Mouse (Mus musculus): Measurements from ENCODE around the gene Tmpo. TPM values are rescaled to one million over a fixed set of nuclear protein-coding genes. Genes with fewer than 3 reads are reported as not detected.

Tmpo gene
- polyA plus RNA-seq, 1 experiment from 2014 or later = 320 TPM

DNA sequence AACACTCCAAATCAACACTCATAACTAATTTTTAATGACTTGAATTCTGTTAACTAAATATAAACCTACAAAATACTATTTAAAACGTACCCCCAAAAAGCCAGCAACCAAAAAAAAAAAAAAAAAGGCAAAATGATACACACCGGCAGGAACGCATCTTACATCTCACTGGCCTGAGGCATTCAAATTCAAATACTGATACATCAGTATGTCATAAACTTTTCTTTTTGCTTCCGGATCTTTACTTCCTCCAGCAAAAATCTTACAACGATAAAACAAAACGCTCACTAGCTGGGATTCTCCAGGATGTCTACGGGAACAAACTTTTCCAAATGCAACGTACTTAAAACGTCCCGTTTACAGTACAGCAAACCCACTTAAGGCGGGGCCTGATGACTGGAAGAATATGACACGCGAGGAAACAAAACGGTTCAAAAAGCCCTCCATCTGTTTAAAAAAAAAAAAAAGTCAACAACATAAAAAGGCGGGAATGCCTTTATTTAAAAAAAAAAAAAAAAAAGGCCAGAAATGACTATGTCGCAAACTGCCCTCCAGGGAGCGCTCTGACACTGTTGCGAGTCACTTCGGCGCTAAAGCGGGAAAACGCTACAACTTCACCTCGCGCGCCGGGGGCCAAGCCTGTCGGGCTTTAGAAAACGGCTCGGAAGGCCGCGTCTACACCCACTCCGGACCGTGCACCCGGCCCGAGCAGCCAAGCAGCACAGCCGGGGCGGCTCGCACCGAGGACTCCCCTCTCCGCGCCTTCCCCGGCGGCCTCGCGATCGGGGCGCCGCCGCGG is 10.8 kb downstream of the Tmpo start:
- Histone ChIP-seq H3K27me3 (ENCODE audit: control insufficient read depth, insufficient read depth, low read length) (no peaks in the 10 kb centered on the region), H3K4me2 (replicated peaks; ENCODE audit: low read depth, low read length) (peak overlapping the region; percentile 52), H3K4me3 (ENCODE audit: low read depth, low read length) (peak overlapping the region; percentile 98), H3K9ac (ENCODE audit: low read depth, low read length) (peak overlapping the region; percentile 99), H3K9me3 (ENCODE audit: control insufficient read depth, low read length) (no peaks in the 10 kb centered on the region), H3K4me1 (replicated peaks; ENCODE audit: control insufficient read depth, insufficient read depth, low read length) (no peaks in the 10 kb centered on the region), H3K27ac (ENCODE audit: low read depth, low read length) (peak overlapping the region; percentile 99), H3K36me3 (ENCODE audit: control insufficient read depth, insufficient read depth, low read length) (no peaks in the 10 kb centered on the region)
- ATAC-seq (ENCODE audit: low FRiP score) (peak; percentile 38), DNase-seq (ENCODE audit: low spot score) (peak; percentile 93)
- under 1% methylated on average over 47 of the region's 50 CpGs for WGBS

DNA sequence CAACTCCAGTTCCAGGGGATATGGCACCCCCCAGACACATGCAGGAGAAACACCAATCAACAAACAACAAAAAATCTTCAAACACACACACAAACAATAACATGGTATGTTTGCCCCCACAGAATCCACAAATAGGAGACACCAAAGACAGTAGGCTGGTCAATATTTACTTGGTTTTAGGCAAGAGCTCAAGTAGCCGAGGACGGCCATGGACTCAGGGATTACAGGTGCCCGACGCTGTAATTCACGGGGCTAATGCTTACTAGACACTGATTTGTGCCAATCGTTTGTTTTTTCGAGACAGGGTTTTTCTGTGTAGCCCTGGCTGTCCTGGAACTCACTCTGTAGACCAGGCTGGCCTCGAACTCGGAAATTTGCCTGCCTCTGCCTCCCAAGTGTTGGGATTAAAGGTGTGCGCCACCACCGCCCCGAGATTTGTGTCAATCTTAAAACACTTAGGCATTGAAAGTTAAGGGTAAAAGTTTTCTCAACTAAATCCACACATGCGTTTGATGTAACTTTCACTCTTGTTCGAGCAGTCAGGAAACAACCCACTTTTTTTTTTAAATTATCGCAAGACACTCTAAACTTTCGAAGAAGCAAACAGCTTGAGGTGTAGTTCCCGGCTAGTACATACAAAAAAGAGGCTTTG is 11.6 kb downstream of the Tmpo start:
- peak overlapping the region; percentile 52 for H3K4me2 ChIP-seq (replicated peaks; ENCODE audit: low read depth, low read length)
- H3K4me1 ChIP-seq (replicated peaks; ENCODE audit: control insufficient read depth, insufficient read depth, low read length) = no peaks in the 10 kb centered on the region
- no peaks in the 10 kb centered on the region for H3K9me3 ChIP-seq (ENCODE audit: control insufficient read depth, low read length)
- H3K36me3 ChIP-seq (ENCODE audit: control insufficient read depth, insufficient read depth, low read length) = no peaks in the 10 kb centered on the region
- DNase-seq (ENCODE audit: low spot score) (no peak), ATAC-seq (ENCODE audit: low FRiP score) (no peak)
- no peak overlapping the region for H3K27ac ChIP-seq (ENCODE audit: low read depth, low read length)
- H3K27me3 ChIP-seq (ENCODE audit: control insufficient read depth, insufficient read depth, low read length) = no peaks in the 10 kb centered on the region
- H3K4me3 ChIP-seq (ENCODE audit: low read depth, low read length) = peak overlapping the region; percentile 98
- peak overlapping the region; percentile 99 for H3K9ac ChIP-seq (ENCODE audit: low read depth, low read length)
- WGBS = 41% methylated on average over 17 of the region's 17 CpGs

DNA sequence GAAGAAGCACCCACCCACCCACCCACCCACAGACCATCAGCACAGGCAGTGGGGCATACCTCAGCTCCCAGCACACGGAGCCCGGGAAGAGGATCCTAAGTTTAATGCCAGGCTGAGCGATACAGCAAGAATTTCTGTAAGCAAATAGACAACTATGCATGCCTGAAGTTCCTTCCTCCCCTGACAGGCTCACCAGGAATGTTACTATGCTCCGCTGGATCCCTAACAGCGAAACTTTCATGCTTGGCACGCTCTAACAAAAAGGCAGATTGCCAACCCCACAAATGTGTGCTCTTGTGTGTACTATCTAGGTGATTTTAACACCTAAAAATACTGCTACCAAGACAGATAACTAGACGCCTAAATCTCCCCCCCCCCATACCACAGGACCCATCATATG is 13.8 kb downstream of the Tmpo start:
- Histone ChIP-seq H3K36me3 (ENCODE audit: control insufficient read depth, insufficient read depth, low read length) (peaks cover 5% of the 10 kb centered on the region), H3K9ac (ENCODE audit: low read depth, low read length) (no peak overlapping the region), H3K4me1 (replicated peaks; ENCODE audit: control insufficient read depth, insufficient read depth, low read length) (no peaks in the 10 kb centered on the region), H3K9me3 (ENCODE audit: control insufficient read depth, low read length) (no peaks in the 10 kb centered on the region), H3K4me3 (ENCODE audit: low read depth, low read length) (0 out of 2 replicates have a peak overlapping the region, but pooled peaks have one; percentile 4), H3K4me2 (replicated peaks; ENCODE audit: low read depth, low read length) (peak overlapping the region; percentile 5; the same call in 1 of the 2 replicates), H3K27ac (ENCODE audit: low read depth, low read length) (no peak overlapping the region), H3K27me3 (ENCODE audit: control insufficient read depth, insufficient read depth, low read length) (no peaks in the 10 kb centered on the region)
- DNase-seq (ENCODE audit: low spot score) (no peak), ATAC-seq (ENCODE audit: low FRiP score) (no peak)
- WGBS = 74% methylated on average over 7 of the region's 7 CpGs

DNA sequence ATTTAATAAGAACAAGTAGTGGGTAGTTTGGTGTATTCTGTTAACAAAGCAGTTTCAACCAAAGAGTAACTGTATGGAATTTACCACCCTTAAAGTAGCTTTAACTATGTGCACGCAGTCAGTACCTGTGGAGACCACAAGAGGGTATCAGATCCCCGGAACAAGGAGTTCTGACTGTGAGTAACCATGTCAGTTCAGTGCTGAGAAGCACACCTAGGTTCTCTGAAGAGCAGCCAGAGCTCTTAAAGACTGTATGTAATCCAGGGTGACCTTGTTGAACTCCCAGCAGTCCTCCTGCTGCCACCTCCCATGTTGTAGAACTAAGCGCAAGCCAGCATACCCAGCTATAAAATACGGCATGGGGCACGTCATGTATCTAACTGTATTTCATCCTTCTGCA is 14.2 kb downstream of the Tmpo start:
- H3K4me1 ChIP-seq (replicated peaks; ENCODE audit: control insufficient read depth, insufficient read depth, low read length) = no peaks in the 10 kb centered on the region
- H3K27me3 ChIP-seq (ENCODE audit: control insufficient read depth, insufficient read depth, low read length) = no peaks in the 10 kb centered on the region
- WGBS = 76% methylated on average over 5 of the region's 5 CpGs
- ATAC-seq (ENCODE audit: low FRiP score) = no peak
- H3K4me2 ChIP-seq (replicated peaks; ENCODE audit: low read depth, low read length) = no peak overlapping the region; the same call in 1 of the 2 replicates
- H3K9me3 ChIP-seq (ENCODE audit: control insufficient read depth, low read length) = no peaks in the 10 kb centered on the region
- no peak overlapping the region for H3K27ac ChIP-seq (ENCODE audit: low read depth, low read length)
- peaks cover 8% of the 10 kb centered on the region for H3K36me3 ChIP-seq (ENCODE audit: control insufficient read depth, insufficient read depth, low read length)
- no peak overlapping the region for H3K9ac ChIP-seq (ENCODE audit: low read depth, low read length)
- 0 out of 2 replicates have a peak overlapping the region, but pooled peaks have one; percentile 4 for H3K4me3 ChIP-seq (ENCODE audit: low read depth, low read length)
- DNase-seq (ENCODE audit: low spot score) = peak; percentile 59

DNA sequence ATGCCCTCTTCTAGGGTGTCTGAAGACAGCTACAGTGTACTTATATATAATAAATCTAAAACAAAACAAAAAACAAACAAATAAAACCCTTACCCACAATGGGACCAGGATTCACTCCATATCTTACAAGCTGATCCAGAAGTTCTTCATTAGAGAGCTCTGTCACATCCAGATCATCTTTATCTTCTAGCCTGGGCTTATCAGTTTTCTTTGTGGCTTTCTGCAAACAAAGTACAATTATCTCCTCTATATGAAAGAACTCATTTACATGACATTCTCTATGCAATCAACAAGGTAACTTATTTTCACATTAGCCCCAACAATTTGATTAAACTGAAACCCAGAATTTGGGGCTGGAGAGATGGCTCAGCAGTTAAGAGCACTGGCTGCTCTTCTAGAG is 15.3 kb downstream of the Tmpo start:
- Histone ChIP-seq H3K4me3 (ENCODE audit: low read depth, low read length) (no peak overlapping the region), H3K27me3 (ENCODE audit: control insufficient read depth, insufficient read depth, low read length) (no peaks in the 10 kb centered on the region), H3K36me3 (ENCODE audit: control insufficient read depth, insufficient read depth, low read length) (peaks cover 11% of the 10 kb centered on the region), H3K4me2 (replicated peaks; ENCODE audit: low read depth, low read length) (no peak overlapping the region), H3K4me1 (replicated peaks; ENCODE audit: control insufficient read depth, insufficient read depth, low read length) (no peaks in the 10 kb centered on the region), H3K9ac (ENCODE audit: low read depth, low read length) (no peak overlapping the region), H3K9me3 (ENCODE audit: control insufficient read depth, low read length) (no peaks in the 10 kb centered on the region), H3K27ac (ENCODE audit: low read depth, low read length) (no peak overlapping the region)
- DNase-seq (ENCODE audit: low spot score) (no peak), ATAC-seq (ENCODE audit: low FRiP score) (no peak)

DNA sequence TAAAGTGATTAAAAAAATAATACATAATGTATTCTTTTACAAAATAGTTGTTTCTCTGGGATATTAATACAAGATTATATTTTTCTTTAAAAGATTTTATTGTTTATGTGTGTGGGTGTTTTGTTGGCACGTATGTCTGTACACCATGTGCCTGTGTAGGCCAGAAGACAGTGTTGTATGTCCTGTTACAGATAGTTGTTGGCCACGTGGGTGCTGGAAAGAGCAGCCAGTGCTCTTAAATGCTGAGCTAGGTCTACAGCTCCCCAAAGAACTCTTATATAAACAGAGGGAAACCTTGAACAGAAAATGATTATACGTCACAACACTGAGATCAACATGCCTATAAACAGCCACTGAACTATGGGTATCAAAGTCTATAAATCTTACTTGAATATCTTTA is 16.6 kb downstream of the Tmpo start:
- no peak overlapping the region for H3K4me2 ChIP-seq (replicated peaks; ENCODE audit: low read depth, low read length)
- H3K9ac ChIP-seq (ENCODE audit: low read depth, low read length) = no peak overlapping the region
- ATAC-seq (ENCODE audit: low FRiP score) (no peak), DNase-seq (ENCODE audit: low spot score) (no peak)
- no peak overlapping the region for H3K27ac ChIP-seq (ENCODE audit: low read depth, low read length)
- peaks cover 13% of the 10 kb centered on the region for H3K36me3 ChIP-seq (ENCODE audit: control insufficient read depth, insufficient read depth, low read length)
- no peaks in the 10 kb centered on the region for H3K4me1 ChIP-seq (replicated peaks; ENCODE audit: control insufficient read depth, insufficient read depth, low read length)
- H3K9me3 ChIP-seq (ENCODE audit: control insufficient read depth, low read length) = no peaks in the 10 kb centered on the region
- WGBS = 90% methylated on average over 3 of the region's 3 CpGs
- no peaks in the 10 kb centered on the region for H3K27me3 ChIP-seq (ENCODE audit: control insufficient read depth, insufficient read depth, low read length)
- no peak overlapping the region for H3K4me3 ChIP-seq (ENCODE audit: low read depth, low read length)

DNA sequence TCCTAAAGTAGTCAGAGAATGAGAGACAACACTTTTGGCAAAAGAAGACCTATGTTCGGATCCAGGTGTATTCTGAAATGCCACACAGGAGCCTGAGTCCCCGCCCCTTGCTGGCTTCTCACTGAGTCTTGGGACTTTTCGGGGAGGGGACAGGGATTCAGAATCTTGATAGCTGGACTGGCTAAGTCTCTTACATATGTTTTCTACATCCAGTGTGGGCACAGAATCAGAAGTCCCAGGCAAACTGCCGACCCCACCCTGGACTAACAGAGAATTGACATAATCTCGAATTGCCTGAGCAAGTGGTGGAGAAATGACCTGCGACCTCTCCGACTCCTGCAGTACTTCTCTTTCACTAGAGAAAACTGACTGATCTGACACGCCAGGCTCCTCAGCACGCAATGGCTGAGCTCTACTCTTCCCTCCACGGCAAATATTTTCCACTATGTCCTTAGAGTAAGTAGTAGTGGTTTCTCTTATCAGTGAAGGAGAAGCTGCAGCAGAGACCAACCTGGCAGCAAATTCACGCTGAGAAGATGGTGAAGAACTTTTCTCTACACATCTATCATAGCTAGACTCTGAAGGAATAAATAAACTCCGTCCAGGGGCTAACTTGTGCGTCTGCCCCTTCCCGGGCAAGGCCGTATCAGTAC is 18.5 kb downstream of the Tmpo start:
- Histone ChIP-seq H3K36me3 (ENCODE audit: control insufficient read depth, insufficient read depth, low read length) (peaks cover 16% of the 10 kb centered on the region), H3K27me3 (ENCODE audit: control insufficient read depth, insufficient read depth, low read length) (no peaks in the 10 kb centered on the region), H3K27ac (ENCODE audit: low read depth, low read length) (no peak overlapping the region), H3K4me1 (replicated peaks; ENCODE audit: control insufficient read depth, insufficient read depth, low read length) (no peaks in the 10 kb centered on the region), H3K9ac (ENCODE audit: low read depth, low read length) (no peak overlapping the region), H3K4me2 (replicated peaks; ENCODE audit: low read depth, low read length) (no peak overlapping the region), H3K9me3 (ENCODE audit: control insufficient read depth, low read length) (no peaks in the 10 kb centered on the region), H3K4me3 (ENCODE audit: low read depth, low read length) (no peak overlapping the region)
- DNase-seq (ENCODE audit: low spot score) (no peak), ATAC-seq (ENCODE audit: low FRiP score) (no peak)
- 92% methylated on average over 15 of the region's 15 CpGs for WGBS

DNA sequence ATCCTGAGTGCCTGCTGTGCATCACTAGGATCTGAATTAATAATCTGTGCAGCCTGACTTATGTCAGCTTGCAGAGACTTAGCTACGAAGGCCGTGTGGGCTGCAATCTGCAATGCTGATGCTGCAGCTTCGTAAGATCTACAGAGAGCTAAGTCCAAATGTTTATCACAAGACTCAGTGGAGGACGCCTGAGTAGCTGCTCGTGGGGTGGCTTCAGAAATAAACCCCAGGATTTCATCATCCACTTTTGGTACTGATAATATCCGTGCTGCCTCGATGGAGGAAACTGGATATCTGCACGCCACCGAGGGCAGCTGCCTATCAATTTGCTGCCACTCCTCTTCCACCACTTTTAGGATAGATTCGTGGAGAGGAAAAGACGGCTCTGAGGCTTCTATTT is 19.0 kb downstream of the Tmpo start:
- H3K9ac ChIP-seq (ENCODE audit: low read depth, low read length) = no peak overlapping the region
- no peaks in the 10 kb centered on the region for H3K4me1 ChIP-seq (replicated peaks; ENCODE audit: control insufficient read depth, insufficient read depth, low read length)
- no peak overlapping the region for H3K4me3 ChIP-seq (ENCODE audit: low read depth, low read length)
- no peak overlapping the region for H3K4me2 ChIP-seq (replicated peaks; ENCODE audit: low read depth, low read length)
- no peaks in the 10 kb centered on the region for H3K9me3 ChIP-seq (ENCODE audit: control insufficient read depth, low read length)
- 92% methylated on average over 11 of the region's 11 CpGs for WGBS
- ATAC-seq (ENCODE audit: low FRiP score) (no peak), DNase-seq (ENCODE audit: low spot score) (no peak)
- peaks cover 18% of the 10 kb centered on the region for H3K36me3 ChIP-seq (ENCODE audit: control insufficient read depth, insufficient read depth, low read length)
- no peaks in the 10 kb centered on the region for H3K27me3 ChIP-seq (ENCODE audit: control insufficient read depth, insufficient read depth, low read length)
- no peak overlapping the region for H3K27ac ChIP-seq (ENCODE audit: low read depth, low read length)

Data from hindbrain, embryonic 11.5 days (tissue).